Mouse (Mus musculus): Measurements from ENCODE around the gene Smchd1. TPM values are rescaled to one million over a fixed set of nuclear protein-coding genes. Genes with fewer than 3 reads are reported as not detected.
A peak's percentile ranks its signal among the peaks of the same experiment; 100 is the strongest.

Gene Smchd1
- 48.6 and 60.5 TPM in 2 replicates for polyA plus RNA-seq (2015; fragmentation: Nextera tagmentation; extraction: Ambion mirVana)

DNA sequence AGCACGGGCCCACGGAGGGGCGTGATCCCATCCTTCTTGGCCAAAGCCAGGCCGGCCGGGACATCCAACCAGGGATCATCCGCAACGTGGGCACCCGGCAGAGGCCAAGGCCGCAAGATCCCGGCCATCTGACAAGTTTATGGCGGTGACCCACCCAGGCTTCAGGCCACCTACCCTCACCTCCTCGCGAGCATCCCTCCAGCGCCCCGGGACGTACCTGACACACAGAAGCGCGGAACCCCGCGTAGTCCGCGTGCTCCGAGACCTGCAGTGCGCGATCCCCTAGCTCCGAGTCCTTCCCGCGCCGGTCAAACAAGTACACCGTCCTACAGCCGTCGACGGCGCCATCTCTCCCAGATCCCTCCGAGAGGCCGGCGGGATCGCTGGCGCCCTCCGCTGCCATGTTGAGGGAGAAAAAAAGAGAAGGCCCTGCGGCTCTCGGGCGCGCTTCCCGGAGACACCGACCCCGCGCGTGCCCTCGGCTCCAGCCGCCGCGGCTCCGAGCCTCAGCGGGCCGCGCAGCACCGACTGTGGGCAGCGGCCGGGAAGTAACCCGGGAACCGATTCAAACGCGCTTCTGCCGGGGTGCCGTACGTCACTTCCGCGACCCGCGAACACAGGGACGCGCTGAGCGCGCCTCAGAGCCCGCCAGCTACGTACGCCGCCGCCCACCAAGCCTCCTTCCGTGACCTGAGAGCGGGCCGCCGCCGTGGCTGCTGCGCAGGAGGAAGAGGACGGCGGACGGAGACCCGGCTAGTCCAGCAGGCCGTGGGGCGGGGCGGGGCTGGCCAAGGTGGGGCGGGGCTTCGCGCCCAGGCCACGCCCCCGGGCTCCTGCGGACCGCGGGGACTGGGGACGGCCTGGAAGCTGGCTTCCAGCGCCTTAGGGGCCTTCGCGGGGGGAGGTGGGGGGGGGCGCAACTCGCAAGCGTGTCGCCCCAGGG is at the start of gene Smchd1:
Gene Smchd1 (minus strand): TSS at position 582 of the 943 bp plus-strand sequence.
- Histone ChIP-seq H3K4me3 (replicated peaks) (peak within 1 kb of the TSS; percentile 93), H3K27ac (peak within 1 kb of the TSS; percentile 99), H3K27me3 (no peaks in the 10 kb centered on the region), H3K36me3 (no peaks in the 10 kb centered on the region), H3K9me3 (no peaks in the 10 kb centered on the region), H3K4me2 (replicated peaks) (peak within 1 kb of the TSS; percentile 92), H3K9ac (replicated peaks) (peak within 1 kb of the TSS; percentile 94), H3K4me1 (replicated peaks) (peaks cover 37% of the 10 kb centered on the region)
- ATAC-seq: peak; percentile 97
- WGBS: under 1% methylated on average over 101 of the region's 109 CpGs

GRCm38 (mm10) chr17:71510297-71510696 is 35.2 kb upstream of the Smchd1 start:
- no peak overlapping the region for H3K4me2 ChIP-seq (replicated peaks)
- H3K27me3 ChIP-seq: no peaks in the 10 kb centered on the region
- no peak overlapping the region for H3K27ac ChIP-seq
- no peaks in the 10 kb centered on the region for H3K9me3 ChIP-seq
- ATAC-seq: no peak
- WGBS: 96% methylated on average over 11 of the region's 11 CpGs
- H3K4me1 ChIP-seq (replicated peaks): no peaks in the 10 kb centered on the region
- H3K36me3 ChIP-seq: peaks cover 56% of the 10 kb centered on the region
- H3K4me3 ChIP-seq (replicated peaks): no peak overlapping the region
- H3K9ac ChIP-seq (replicated peaks): no peak overlapping the region

- Histone ChIP-seq H3K4me3 (replicated peaks) (no peak overlapping the region), H3K9ac (replicated peaks) (no peak overlapping the region), H3K9me3 (no peaks in the 10 kb centered on the region), H3K4me2 (replicated peaks) (no peak overlapping the region), H3K27me3 (no peaks in the 10 kb centered on the region), H3K27ac (no peak overlapping the region), H3K36me3 (peaks cover 53% of the 10 kb centered on the region), H3K4me1 (replicated peaks) (no peaks in the 10 kb centered on the region)
- no peak for ATAC-seq
- WGBS: 94% methylated on average over 8 of the region's 8 CpGs
Observed at GRCm38 (mm10) chr17:71506832-71507231, 31.7 kb upstream of the Smchd1 start.

DNA sequence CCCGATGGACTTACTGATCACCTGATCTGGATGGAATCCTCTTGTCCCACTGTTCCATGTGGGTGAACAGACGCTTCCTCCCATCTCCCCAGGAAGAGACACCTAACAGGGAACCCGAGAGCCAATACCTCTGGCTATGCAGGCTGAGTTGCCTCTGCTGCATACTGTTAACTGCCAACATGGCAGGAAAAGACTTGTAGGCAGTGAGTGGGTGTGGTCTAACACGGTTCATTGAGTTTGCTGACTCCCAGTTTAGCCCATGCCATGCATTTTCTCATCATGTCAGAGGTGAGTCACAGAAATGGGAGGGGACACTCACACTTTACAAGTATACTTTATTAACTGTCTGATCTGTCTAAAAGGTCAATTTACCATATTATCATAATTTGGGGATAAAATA is 20.6 kb upstream of the Smchd1 start:
- Histone ChIP-seq H3K9ac (replicated peaks) (no peak overlapping the region), H3K27me3 (no peaks in the 10 kb centered on the region), H3K4me2 (replicated peaks) (no peak overlapping the region), H3K4me1 (replicated peaks) (no peaks in the 10 kb centered on the region), H3K9me3 (no peaks in the 10 kb centered on the region), H3K4me3 (replicated peaks) (no peak overlapping the region), H3K27ac (no peak overlapping the region), H3K36me3 (peaks cover 35% of the 10 kb centered on the region)
- 98% methylated on average over 4 of the region's 4 CpGs for WGBS
- no peak for ATAC-seq

DNA sequence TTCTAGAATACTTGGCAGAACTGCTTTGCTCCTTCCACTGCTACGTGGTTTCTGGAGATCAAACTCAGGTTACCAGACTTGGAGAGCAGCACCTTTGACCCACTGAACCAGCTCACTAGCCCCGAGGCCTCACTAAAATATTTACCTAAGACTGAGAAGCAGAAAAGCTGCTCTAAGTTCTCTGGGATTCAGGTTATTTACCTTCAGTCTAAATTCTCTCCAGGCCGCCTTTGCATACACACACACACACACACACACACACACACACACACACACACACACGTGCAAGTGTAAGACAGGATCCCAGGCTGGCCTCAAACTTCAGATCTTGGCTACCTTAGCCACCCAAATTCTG is 16.2 kb upstream of the Smchd1 start:
- Histone ChIP-seq H3K9me3 (no peaks in the 10 kb centered on the region), H3K4me2 (replicated peaks) (no peak overlapping the region), H3K36me3 (peaks cover 13% of the 10 kb centered on the region), H3K9ac (replicated peaks) (no peak overlapping the region), H3K27ac (no peak overlapping the region), H3K4me1 (replicated peaks) (no peaks in the 10 kb centered on the region), H3K4me3 (replicated peaks) (no peak overlapping the region), H3K27me3 (no peaks in the 10 kb centered on the region)
- WGBS: 76% methylated on average over 4 of the region's 4 CpGs
- ATAC-seq: no peak

- Histone ChIP-seq H3K4me2 (replicated peaks) (no peak overlapping the region), H3K9ac (replicated peaks) (no peak overlapping the region), H3K4me1 (replicated peaks) (no peaks in the 10 kb centered on the region), H3K4me3 (replicated peaks) (no peak overlapping the region), H3K9me3 (no peaks in the 10 kb centered on the region), H3K27me3 (no peaks in the 10 kb centered on the region), H3K27ac (no peak overlapping the region), H3K36me3 (peaks cover 12% of the 10 kb centered on the region)
- ATAC-seq: no peak
- WGBS: 82% methylated on average over 9 of the region's 9 CpGs
Observed at GRCm38 (mm10) chr17:71490666-71491331, 15.7 kb upstream of the Smchd1 start.

DNA sequence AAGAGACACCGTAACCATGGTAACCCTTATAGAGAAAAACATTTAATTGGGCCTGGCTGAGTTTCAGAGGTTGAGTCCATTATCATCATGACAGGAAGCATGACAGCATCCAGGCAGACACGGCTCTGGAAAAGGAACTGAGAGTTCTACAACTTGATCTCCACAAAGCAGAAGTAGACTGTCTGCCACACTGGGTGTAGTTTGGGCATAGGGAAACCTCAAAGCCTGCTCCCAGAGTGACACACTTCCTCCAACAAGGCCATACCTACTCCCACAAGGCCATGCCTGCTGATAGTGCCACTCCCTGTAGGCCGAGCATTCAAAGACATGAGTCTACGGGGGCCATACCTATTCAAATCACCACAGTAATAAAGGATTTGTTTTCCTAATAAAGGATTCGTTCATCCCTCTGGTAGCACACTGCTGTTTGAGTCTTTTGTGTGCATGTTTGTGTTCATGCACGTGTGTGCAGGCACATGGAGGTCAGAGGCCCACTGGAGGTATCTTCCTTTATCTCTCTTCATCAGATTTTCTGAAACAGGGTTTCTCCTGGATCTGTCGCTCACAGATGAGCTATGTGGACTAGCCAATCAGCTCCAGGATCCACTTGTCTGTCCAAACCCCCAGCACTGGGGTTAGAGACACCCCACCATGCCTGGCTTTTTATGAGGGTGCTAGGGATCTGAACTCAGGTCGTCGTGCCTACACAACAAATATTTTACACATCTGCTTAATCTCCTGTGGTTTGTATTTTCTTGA is 14.7 kb upstream of the Smchd1 start:
- no peaks in the 10 kb centered on the region for H3K4me1 ChIP-seq (replicated peaks)
- peaks cover 2% of the 10 kb centered on the region for H3K36me3 ChIP-seq
- ATAC-seq: no peak
- no peaks in the 10 kb centered on the region for H3K9me3 ChIP-seq
- no peak overlapping the region for H3K9ac ChIP-seq (replicated peaks)
- H3K27ac ChIP-seq: no peak overlapping the region
- no peak overlapping the region for H3K4me3 ChIP-seq (replicated peaks)
- 79% methylated on average over 9 of the region's 9 CpGs for WGBS
- no peaks in the 10 kb centered on the region for H3K27me3 ChIP-seq
- no peak overlapping the region for H3K4me2 ChIP-seq (replicated peaks)

- no peaks in the 10 kb centered on the region for H3K36me3 ChIP-seq
- H3K27me3 ChIP-seq: no peaks in the 10 kb centered on the region
- WGBS: 45% methylated on average over 8 of the region's 8 CpGs
- H3K4me2 ChIP-seq (replicated peaks): no peak overlapping the region
- H3K4me3 ChIP-seq (replicated peaks): no peak overlapping the region
- no peak for ATAC-seq
- H3K27ac ChIP-seq: no peak overlapping the region
- no peaks in the 10 kb centered on the region for H3K9me3 ChIP-seq
- no peaks in the 10 kb centered on the region for H3K4me1 ChIP-seq (replicated peaks)
- H3K9ac ChIP-seq (replicated peaks): no peak overlapping the region
Observed at GRCm38 (mm10) chr17:71486231-71486851, 11.2 kb upstream of the Smchd1 start.

DNA sequence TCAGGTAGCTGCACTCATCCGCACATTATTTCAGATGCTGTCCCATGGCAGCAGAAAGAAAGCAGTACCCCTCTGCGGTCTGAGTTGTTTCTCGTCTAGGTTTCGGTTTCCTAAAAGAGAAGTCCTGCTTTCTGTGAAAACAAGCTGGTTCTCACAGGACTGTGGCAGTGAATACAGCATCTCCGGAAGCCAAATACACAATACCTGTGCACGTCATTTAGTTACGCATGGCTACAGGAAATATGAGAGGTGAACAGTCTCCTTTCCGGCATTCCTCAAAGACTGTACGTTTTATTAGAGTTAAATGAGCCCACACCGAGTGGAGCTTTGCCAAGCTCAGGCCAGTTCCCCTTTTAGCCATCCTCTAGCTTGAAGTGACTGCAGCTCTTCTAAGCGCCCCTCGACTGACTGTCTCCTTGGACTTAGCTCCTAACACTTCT is 10.7 kb upstream of the Smchd1 start:
- Histone ChIP-seq H3K36me3 (no peaks in the 10 kb centered on the region), H3K27me3 (no peaks in the 10 kb centered on the region), H3K9me3 (no peaks in the 10 kb centered on the region), H3K4me1 (replicated peaks) (no peaks in the 10 kb centered on the region), H3K27ac (no peak overlapping the region), H3K4me2 (replicated peaks) (no peak overlapping the region), H3K4me3 (replicated peaks) (no peak overlapping the region), H3K9ac (replicated peaks) (no peak overlapping the region)
- no peak for ATAC-seq
- WGBS: 73% methylated on average over 12 of the region's 12 CpGs

- no peaks in the 10 kb centered on the region for H3K4me1 ChIP-seq (replicated peaks)
- H3K27ac ChIP-seq: no peak overlapping the region
- no peaks in the 10 kb centered on the region for H3K36me3 ChIP-seq
- H3K4me3 ChIP-seq (replicated peaks): no peak overlapping the region
- H3K4me2 ChIP-seq (replicated peaks): no peak overlapping the region
- WGBS: 93% methylated on average over 5 of the region's 5 CpGs
- no peaks in the 10 kb centered on the region for H3K27me3 ChIP-seq
- ATAC-seq: no peak
- H3K9me3 ChIP-seq: no peaks in the 10 kb centered on the region
- H3K9ac ChIP-seq (replicated peaks): no peak overlapping the region
Observed at GRCm38 (mm10) chr17:71484711-71485110, 9.6 kb upstream of the Smchd1 start.

GRCm38 (mm10) chr17:71483418-71484060 is 8.4 kb upstream of the Smchd1 start:
- no peak for ATAC-seq
- Histone ChIP-seq H3K9me3 (no peaks in the 10 kb centered on the region), H3K4me3 (replicated peaks) (no peak overlapping the region), H3K27ac (no peak overlapping the region), H3K27me3 (no peaks in the 10 kb centered on the region), H3K4me2 (replicated peaks) (no peak overlapping the region), H3K4me1 (replicated peaks) (no peaks in the 10 kb centered on the region), H3K9ac (replicated peaks) (no peak overlapping the region), H3K36me3 (no peaks in the 10 kb centered on the region)
- WGBS: 90% methylated on average over 7 of the region's 7 CpGs

Measured in midbrain, embryonic 13.5 days (tissue).